Mouse (Mus musculus): Measurements from ENCODE around the gene Trim25. TPM values are rescaled to one million over a fixed set of nuclear protein-coding genes. Genes with fewer than 3 reads are reported as not detected.
"Not testable (repeated sequence)": the region's sequence is repeated elsewhere in the genome, so short reads cannot be mapped to it uniquely, and the experiment has no call there.

Trim25 gene
- total RNA-seq, 1 experiment from 2014 or later, result 149 TPM

GRCm38 (mm10) chr11:89024181-89024881, 25.2 kb downstream of the Trim25 start:
- DNase-seq, result peak; percentile 91

GRCm38 (mm10) chr11:89025603-89026002, 26.4 kb downstream of the Trim25 start:
- no peak for DNase-seq

- no peak for DNase-seq
Observed at GRCm38 (mm10) chr11:89026117-89026516, 26.9 kb downstream of the Trim25 start.

- DNase-seq, result no peak
Observed at GRCm38 (mm10) chr11:89027955-89028361, 28.8 kb downstream of the Trim25 start.

GRCm38 (mm10) chr11:89028871-89029405, 29.8 kb downstream of the Trim25 start:
- DNase-seq, result no peak

- DNase-seq, result no peak
Observed at GRCm38 (mm10) chr11:89030552-89030951, 31.4 kb downstream of the Trim25 start.

GRCm38 (mm10) chr11:89031189-89031588, 32.0 kb downstream of the Trim25 start:
- DNase-seq, result no peak

- DNase-seq, result no peak
Observed at GRCm38 (mm10) chr11:89034592-89034991, 35.4 kb downstream of the Trim25 start.

GRCm38 (mm10) chr11:89035552-89035951, 36.4 kb downstream of the Trim25 start:
- no peak for DNase-seq

GRCm38 (mm10) chr11:89038496-89038895, 39.3 kb downstream of the Trim25 start:
- DNase-seq, result no peak

- DNase-seq, result peak; percentile 70
Observed at GRCm38 (mm10) chr11:89039325-89039724, 40.1 kb downstream of the Trim25 start.

GRCm38 (mm10) chr11:89041073-89041472, 41.9 kb downstream of the Trim25 start:
- not testable (repeated sequence) for DNase-seq

- peak; percentile 53 for DNase-seq
Observed at GRCm38 (mm10) chr11:89043046-89043445, 43.9 kb downstream of the Trim25 start.

- DNase-seq, result not testable (repeated sequence)
Observed at GRCm38 (mm10) chr11:89045501-89045900, 46.3 kb downstream of the Trim25 start.

GRCm38 (mm10) chr11:89046021-89046420, 46.8 kb downstream of the Trim25 start:
- no peak for DNase-seq

GRCm38 (mm10) chr11:89051767-89052166, 52.6 kb downstream of the Trim25 start:
- DNase-seq, result no peak

GRCm38 (mm10) chr11:89055931-89056690, 56.9 kb downstream of the Trim25 start:
- no peak for DNase-seq

- DNase-seq, result peak; percentile 17
Observed at GRCm38 (mm10) chr11:89058515-89059270, 59.5 kb downstream of the Trim25 start.

- DNase-seq, result peak; percentile 32
Observed at GRCm38 (mm10) chr11:89059919-89060422, 60.8 kb downstream of the Trim25 start.

GRCm38 (mm10) chr11:89060423-89061089, 61.4 kb downstream of the Trim25 start:
- peak; percentile 91 for DNase-seq

GRCm38 (mm10) chr11:89061362-89061761, 62.2 kb downstream of the Trim25 start:
- no peak for DNase-seq

GRCm38 (mm10) chr11:89064312-89064711, 65.1 kb downstream of the Trim25 start:
- no peak for DNase-seq
